Mouse (Mus musculus) thymus, adult 18-20 months (tissue): ENCODE data around the gene Olfr698.
"Not testable (repeated sequence)": the region's sequence is repeated elsewhere in the genome, so short reads cannot be mapped to it uniquely, and the experiment has no call there.

Source experiments
- DNase-seq, 2 experiments: peaks; one replicate each; pipeline ENCODE4 v3.0.0; 2022; ENCODE audit warnings: mixed read lengths in 2 of 2

The Olfr698 gene

DNA sequence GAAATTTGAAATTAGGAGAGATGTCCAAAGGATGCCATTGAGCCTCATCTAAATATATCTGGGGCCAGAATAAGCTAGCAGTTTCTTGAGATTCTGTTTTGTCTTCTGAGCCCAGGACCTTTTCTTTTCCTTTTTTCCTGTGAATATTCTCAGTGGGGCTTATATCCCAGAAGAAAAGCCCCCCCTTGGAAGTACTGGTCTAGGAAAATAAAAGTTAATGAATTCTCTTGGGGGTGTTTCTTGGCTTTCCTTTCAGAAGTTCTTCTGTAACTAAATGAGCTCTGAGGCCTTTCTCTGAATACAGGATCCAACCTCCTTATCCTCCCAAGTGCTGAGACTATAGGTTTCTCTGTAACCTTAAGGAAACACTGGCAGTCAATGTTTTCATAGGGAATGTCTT is at the start of gene Olfr698:
TSS of gene Olfr698 (minus strand) at position 101 of the 400 bp plus-strand sequence.
- DNase-seq = no peak

- no peak for DNase-seq
These were observed 37.9 kb upstream of the Olfr698 start, which contains the start of gene Olfr699 for GRCm38 (mm10) chr7:106793098-106793497. Gene Olfr699, minus strand, starts transcription at chr7:106793198.

- no peak for DNase-seq
These were observed 33.1 kb upstream of the Olfr698 start for GRCm38 (mm10) chr7:106788330-106788729.

DNA sequence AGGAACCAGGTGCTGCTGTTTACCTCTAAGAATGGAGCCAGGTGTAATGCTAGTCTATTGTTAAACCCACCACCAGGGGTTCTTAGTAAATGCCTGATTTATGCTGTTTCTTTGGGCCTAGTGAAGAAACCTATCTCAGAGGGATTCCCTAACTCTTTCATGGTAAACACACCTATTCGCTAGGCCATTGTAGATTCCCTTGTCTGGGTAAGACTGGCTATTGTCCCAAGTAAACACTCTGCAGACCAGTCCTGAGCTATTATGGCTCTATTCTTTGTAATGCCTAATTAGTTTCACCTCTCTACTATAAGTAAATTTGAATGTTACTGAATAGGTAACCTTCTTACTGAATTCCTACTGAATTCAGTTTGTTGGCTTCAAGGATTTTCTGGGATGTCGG is 5.8 kb upstream of the Olfr698 start:
- not testable (repeated sequence) for DNase-seq

- no peak for DNase-seq
These were observed 3.6 kb upstream of the Olfr698 start for GRCm38 (mm10) chr7:106758800-106759199.

DNA sequence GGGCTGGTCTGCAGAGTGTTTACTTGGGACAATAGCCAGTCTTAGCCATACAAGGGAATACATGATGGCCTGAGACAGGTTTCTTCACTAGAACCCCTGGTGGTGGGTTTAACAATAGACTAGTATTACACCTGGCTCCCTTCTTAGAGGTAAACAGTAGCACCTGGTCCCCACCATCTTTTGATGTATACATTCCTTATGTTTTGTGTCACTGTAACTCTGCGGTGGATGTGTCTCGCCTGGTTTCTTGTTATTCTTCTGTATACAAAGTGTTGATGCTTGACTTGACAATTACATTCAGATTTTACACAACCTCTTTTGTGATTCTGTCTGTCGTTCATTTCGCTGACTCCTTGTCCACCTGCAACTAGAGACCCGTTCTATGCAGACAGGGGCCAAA is 9.4 kb downstream of the Olfr698 start:
- no peak for DNase-seq

DNA sequence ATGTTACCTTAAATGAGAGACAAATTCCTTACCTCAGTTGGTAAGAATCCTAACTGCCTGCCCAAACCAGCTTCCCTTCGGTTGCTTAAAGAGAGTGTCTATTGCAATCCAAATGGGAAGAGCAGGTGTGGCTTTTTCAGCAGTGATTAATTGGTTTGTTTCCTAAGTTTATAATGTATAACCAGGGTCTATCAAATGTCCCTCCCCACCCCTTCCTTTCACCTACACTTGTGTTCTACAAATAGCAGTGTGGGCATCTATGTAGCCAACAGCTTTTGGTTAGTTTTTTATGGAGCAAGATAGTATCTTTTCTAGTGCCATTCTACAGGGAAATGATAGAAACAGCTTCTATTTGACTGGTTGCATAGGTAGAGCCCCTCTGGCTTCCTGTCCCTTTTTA is 12.9 kb downstream of the Olfr698 start, which contains the start of gene Olfr697:
TSS of gene Olfr697 (minus strand) at position 101 of the 400 bp plus-strand sequence.
- no peak for DNase-seq

GRCm38 (mm10) chr7:106737028-106737427 is 18.2 kb downstream of the Olfr698 start:
- no peak for DNase-seq

DNA sequence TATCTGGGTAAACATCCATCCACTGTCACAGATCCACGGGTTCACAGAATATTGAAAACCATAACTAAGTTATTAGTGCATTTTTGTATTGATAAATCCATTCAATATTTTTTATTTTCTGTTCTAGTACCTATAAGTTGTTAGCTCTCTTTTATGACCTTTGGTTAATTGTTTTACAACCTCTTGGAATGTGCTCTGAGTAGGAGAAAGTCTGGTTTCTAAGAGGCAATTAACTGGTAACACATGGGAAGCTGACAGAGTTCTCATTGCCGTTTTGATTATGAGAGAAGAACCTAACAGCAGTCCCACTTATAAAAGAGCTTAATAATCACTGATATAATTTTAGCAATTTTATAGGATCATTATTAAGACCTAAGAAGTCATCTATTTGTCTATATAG is 21.5 kb downstream of the Olfr698 start:
- no peak for DNase-seq

DNA sequence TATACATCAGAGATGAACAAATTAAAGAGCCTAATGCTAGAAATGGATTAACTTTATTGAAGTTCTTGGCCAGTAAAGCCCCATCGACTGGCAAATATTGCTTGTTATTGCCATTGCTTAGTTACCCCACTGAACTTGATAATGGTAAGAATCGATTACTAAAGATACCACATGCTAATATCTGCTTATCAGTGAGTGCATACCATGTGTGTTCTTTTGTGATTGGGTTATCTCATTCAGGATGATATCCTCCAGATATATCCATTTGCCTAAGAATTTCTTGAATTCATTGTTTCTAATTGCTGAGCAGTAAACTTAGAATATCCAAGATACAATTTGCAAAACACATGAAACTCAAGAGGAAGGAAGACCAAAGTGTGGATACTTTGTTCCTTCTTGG is 29.5 kb downstream of the Olfr698 start:
- not testable (repeated sequence) for DNase-seq

GRCm38 (mm10) chr7:106716296-106716695 is 38.9 kb downstream of the Olfr698 start, which contains the start of gene Olfr695:
Gene Olfr695, minus strand, starts transcription at chr7:106716396.
- DNase-seq = no peak

DNA sequence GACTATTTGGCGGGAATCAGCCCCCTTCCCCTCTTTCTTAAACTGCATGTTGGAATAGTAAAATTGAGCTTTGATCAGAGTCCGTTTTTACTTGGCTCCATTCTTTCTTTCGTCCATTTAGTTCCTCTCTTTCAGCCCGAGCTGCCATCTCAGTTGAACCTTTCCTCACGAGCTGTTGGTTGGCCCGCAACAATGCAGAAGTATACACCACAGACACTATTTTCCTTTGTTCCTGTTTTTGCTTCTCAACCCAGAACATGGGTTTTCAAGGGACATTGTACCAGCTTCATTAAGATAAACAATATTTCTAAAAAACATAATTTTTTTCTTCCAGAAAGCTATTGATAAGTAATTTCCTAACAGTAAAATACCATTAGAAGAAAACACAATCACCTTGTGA is 43.7 kb downstream of the Olfr698 start:
- DNase-seq = no peak

DNA sequence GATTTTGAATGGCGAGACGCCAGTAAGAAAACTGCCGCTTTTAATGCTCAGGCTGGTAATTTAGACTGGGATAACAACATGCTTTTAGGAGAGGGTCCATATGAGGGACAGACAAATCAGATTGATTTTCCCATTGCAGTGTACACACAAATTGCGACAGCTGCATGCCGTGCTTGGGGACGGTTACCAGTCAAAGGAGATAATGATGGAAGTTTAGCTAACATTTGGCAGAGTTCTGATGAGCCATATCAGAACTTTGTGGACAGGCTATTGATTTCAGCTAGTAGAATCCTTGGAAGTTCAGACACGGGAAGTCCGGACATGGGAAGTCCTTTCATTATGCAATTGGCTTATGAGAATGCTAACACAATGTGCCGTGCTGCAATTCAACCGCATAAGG is 47.5 kb downstream of the Olfr698 start:
- DNase-seq = not testable (repeated sequence)
